Comparison of ENCODE assay signal across 27 mouse cellular contexts in the genomic region with DNA sequence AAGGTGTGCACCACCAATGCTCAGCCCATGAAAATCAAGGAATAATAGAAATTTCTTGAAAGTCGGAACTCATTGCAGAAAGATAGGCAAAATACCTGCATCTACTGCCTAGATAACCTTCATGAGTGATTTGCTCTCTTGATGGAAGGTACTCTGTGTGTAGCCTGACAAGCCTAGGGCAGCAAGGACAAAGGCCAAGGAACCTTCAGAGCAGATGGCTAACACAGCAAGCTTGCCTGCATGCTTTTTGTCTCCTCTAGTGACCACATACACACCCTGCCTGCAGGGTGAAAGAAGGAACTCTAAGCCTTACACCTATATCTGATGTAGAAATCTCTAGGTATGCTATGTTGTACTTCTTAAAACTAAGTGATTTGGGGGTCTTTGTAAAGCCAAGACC. TPM values are rescaled to one million over a fixed set of nuclear protein-coding genes. Genes with fewer than 3 reads are reported as not detected.
DNase-seq lines count a peak whose midpoint lies in the region; ATAC-seq lines count a peak whose summit lies in the region.
"Had no signal": no experiment of that assay in that cellular context is flagged by ENCODE, and none has a peak within 500 bp of the region (broad histone marks: within the 10 kb centered on the region; RNA-seq: fewer than 3 reads in every experiment).

No protein-coding gene starts in this region.

- no peaks in the 10 kb centered on the region for H3K4me1 ChIP-seq in hindbrain, embryonic 14.5 days (replicated peaks; ENCODE audit: control insufficient read depth, insufficient read depth, low read length)
- no peaks in the 10 kb centered on the region for H3K4me1 ChIP-seq in hindbrain, embryonic 11.5 days (replicated peaks; ENCODE audit: control insufficient read depth, insufficient read depth, low read length)
- H3K4me1 ChIP-seq: embryonic facial prominence, embryonic 10.5 days; embryonic facial prominence, embryonic 13.5 days; forebrain, embryonic 12.5 days; forebrain, embryonic 15.5 days; hindbrain, embryonic 13.5 days had no signal

- H3K9ac ChIP-seq in hindbrain, embryonic 14.5 days: no peak overlapping the region
- no peak overlapping the region for H3K9ac ChIP-seq in hindbrain, embryonic 11.5 days (ENCODE audit: low read depth, low read length)
- H3K9ac ChIP-seq: embryonic facial prominence, embryonic 13.5 days; forebrain, embryonic 12.5 days; forebrain, embryonic 15.5 days; hindbrain, embryonic 13.5 days had no signal

- H3K4me3 ChIP-seq in hindbrain, embryonic 14.5 days (replicated peaks; ENCODE audit: low read length): no peak overlapping the region
- H3K4me3 ChIP-seq in hindbrain, embryonic 11.5 days (ENCODE audit: low read depth, low read length): no peak overlapping the region
- H3K4me3 ChIP-seq: embryonic facial prominence, embryonic 10.5 days; embryonic facial prominence, embryonic 13.5 days; erythroblast, embryonic 14.5 days; forebrain, embryonic 12.5 days; forebrain, embryonic 15.5 days; heart, adult 2 months; heart, embryonic 10.5 days; hindbrain, embryonic 13.5 days had no signal

- intact Hi-C loops in left cerebral cortex, postnatal 10 days (cut with DNase I): no loop called here

- no peak overlapping the region for H3K4me2 ChIP-seq in hindbrain, embryonic 14.5 days (replicated peaks)
- H3K4me2 ChIP-seq in hindbrain, embryonic 11.5 days (replicated peaks; ENCODE audit: low read depth, low read length): no peak overlapping the region
- H3K4me2 ChIP-seq: embryonic facial prominence, embryonic 13.5 days; forebrain, embryonic 12.5 days; forebrain, embryonic 15.5 days; hindbrain, embryonic 13.5 days had no signal

- no peaks in the 10 kb centered on the region for H3K9me3 ChIP-seq in hindbrain, embryonic 14.5 days (ENCODE audit: control insufficient read depth, low read length)
- no peaks in the 10 kb centered on the region for H3K9me3 ChIP-seq in hindbrain, embryonic 11.5 days (ENCODE audit: control insufficient read depth, low read length)
- H3K9me3 ChIP-seq: embryonic facial prominence, embryonic 10.5 days; embryonic facial prominence, embryonic 13.5 days; forebrain, embryonic 12.5 days; forebrain, embryonic 15.5 days; heart, embryonic 10.5 days; hindbrain, embryonic 13.5 days had no signal

- peak; percentile 85 for ATAC-seq in cerebellum, adult (ENCODE audit: insufficient number of reproducible peaks, low FRiP score, low TSS enrichment)
- no peak for ATAC-seq in hindbrain, embryonic 14.5 days (ENCODE audit: low FRiP score)
- no peak for ATAC-seq in hindbrain, embryonic 11.5 days (ENCODE audit: low FRiP score)
- ATAC-seq: CD4-positive, CD25-positive, alpha-beta regulatory T cell, adult 4 months; forebrain, embryonic 15.5 days; hindbrain, postnatal 0 days; inflammation-experienced regulatory T-cells, adult 6 months; intestine, embryonic 16.5 days had no signal

- no peaks in the 10 kb centered on the region for H3K27me3 ChIP-seq in hindbrain, embryonic 14.5 days (ENCODE audit: control insufficient read depth, insufficient read depth, low read length)
- no peaks in the 10 kb centered on the region for H3K27me3 ChIP-seq in hindbrain, embryonic 11.5 days (ENCODE audit: control insufficient read depth, insufficient read depth, low read length)
- H3K27me3 ChIP-seq: embryonic facial prominence, embryonic 13.5 days; forebrain, embryonic 12.5 days; forebrain, embryonic 15.5 days; hindbrain, embryonic 13.5 days had no signal

- no peak for DNase-seq in cerebellum, adult 11 months
- peak; percentile 5 for DNase-seq in hindbrain, embryonic 14.5 days (ENCODE audit: low spot score)
- no peak for DNase-seq in hindbrain, embryonic 11.5 days (ENCODE audit: low spot score)
- DNase-seq in cerebellum, adult 9-10 months: peak; percentile 40
- peak; percentile 25 to 46 for DNase-seq in cerebellum, postnatal 25 days
- no peak for DNase-seq in left cerebral cortex, postnatal 10 days (ENCODE audit: extremely low spot score in 1 of 2, low spot score in 2 of 2)
- DNase-seq in frontal cortex, postnatal 14 days (ENCODE audit: low spot score in 2 of 2): no peak
- DNase-seq: adrenal gland, postnatal 25 days; embryo, embryonic 11 days; gastrocnemius, postnatal 10 days; gastrocnemius, postnatal 36 days; heart, adult 2 months; kidney, adult 2 months had no signal

- H3K36me3 ChIP-seq in hindbrain, embryonic 14.5 days (replicated peaks; ENCODE audit: control insufficient read depth, insufficient read depth): no peaks in the 10 kb centered on the region; the same call in 1 of the 2 replicates
- H3K36me3 ChIP-seq in hindbrain, embryonic 11.5 days (ENCODE audit: control insufficient read depth, insufficient read depth, low read length): no peaks in the 10 kb centered on the region
- H3K36me3 ChIP-seq: embryonic facial prominence, embryonic 10.5 days; forebrain, embryonic 12.5 days; heart, embryonic 10.5 days had no signal

- WGBS in hindbrain, embryonic 14.5 days: 97% methylated on average over 1 of the region's 1 CpGs
- 97% methylated on average over 1 of the region's 1 CpGs for WGBS in hindbrain, embryonic 11.5 days

- H3K27ac ChIP-seq in hindbrain, embryonic 14.5 days: no peak overlapping the region
- no peak overlapping the region for H3K27ac ChIP-seq in hindbrain, embryonic 11.5 days (ENCODE audit: low read depth, low read length)
- H3K27ac ChIP-seq: embryonic facial prominence, embryonic 10.5 days; embryonic facial prominence, embryonic 13.5 days; forebrain, embryonic 12.5 days; forebrain, embryonic 15.5 days; heart, adult 2 months; heart, embryonic 10.5 days; hindbrain, embryonic 13.5 days; hindbrain, postnatal 0 days had no signal

RNA-seq across cellular contexts. Expression of a gene that starts 24.6 kb away (rescaled TPM):
- polyA plus RNA-seq in hindbrain, embryonic 14.5 days (2014; fragmentation: Nextera tagmentation; extraction: Ambion mirVana): 22.5 and 26.6 TPM in 2 replicates
- 16.9 and 17.6 TPM in 2 replicates for polyA plus RNA-seq in hindbrain, embryonic 11.5 days (2014; fragmentation: Nextera tagmentation; extraction: Ambion mirVana)
- total RNA-seq in left cerebral cortex, postnatal 10 days (2021): 10 to 100 TPM; 36.4 to 37.2 TPM
- total RNA-seq: MEL had no signal

RNA-seq across cellular contexts. Expression of a gene that starts 27.8 kb away (rescaled TPM):
- polyA plus RNA-seq in hindbrain, embryonic 14.5 days (2014; fragmentation: Nextera tagmentation; extraction: Ambion mirVana): 4.4 TPM in 2 replicates
- polyA plus RNA-seq in hindbrain, embryonic 11.5 days (2014; fragmentation: Nextera tagmentation; extraction: Ambion mirVana): 1.1 TPM in 2 replicates
- total RNA-seq in left cerebral cortex, postnatal 10 days (2021): 1 to 10 TPM; 1.6 to 1.8 TPM
- total RNA-seq: granulocyte monocyte progenitor cell, adult 5-6 weeks had no signal
- polyA plus RNA-seq: CD4-positive, CD25-positive, alpha-beta regulatory T cell, adult 4 months; erythroblast, embryonic 14.5 days; inflammation-experienced regulatory T-cells, adult 6 months had no signal

Comparison
In these comparisons a context has a peak if more than half of its experiments do, and no peak if none do; other contexts are left out.
1. DNase-seq: peak in hindbrain, embryonic 14.5 days (single experiment), cerebellum, adult 9-10 months (single experiment) and cerebellum, postnatal 25 days (2 of 2); none in cerebellum, adult 11 months (single experiment), hindbrain, embryonic 11.5 days (single experiment), left cerebral cortex, postnatal 10 days (0 of 2) and frontal cortex, postnatal 14 days (0 of 2).